14 mouse cellular contexts compared by ENCODE assay signal in genomic region chr4:65821070-65821469, GRCm38 (mm10).
"Had no signal": no experiment of that assay in that cellular context is flagged by ENCODE, and none has a peak within 500 bp of the region (broad histone marks: within the 10 kb centered on the region; RNA-seq: fewer than 3 reads in every experiment).

No protein-coding gene starts in this region.

- DNase-seq: kidney, adult 9 months; kidney, postnatal 36 days; layer of hippocampus, adult 9-11 months; layer of hippocampus, postnatal 36 days; left cerebral cortex, postnatal 4 days; lung, postnatal 14 days; right cerebral cortex, adult 18-20 months; right cerebral cortex, postnatal 25 days; thymus, postnatal 36 days had no signal

- ATAC-seq: liver, embryonic 12.5 days had no signal

- H3K4me1 ChIP-seq: limb, embryonic 15.5 days; liver, embryonic 12.5 days; lung, embryonic 15.5 days had no signal

- H3K4me3 ChIP-seq: limb, embryonic 15.5 days; liver, embryonic 12.5 days; lung, embryonic 15.5 days; neural tube, embryonic 13.5 days had no signal

- H3K4me2 ChIP-seq: limb, embryonic 15.5 days; liver, embryonic 12.5 days; lung, embryonic 15.5 days; neural tube, embryonic 13.5 days had no signal

- H3K9me3 ChIP-seq: limb, embryonic 15.5 days; liver, embryonic 12.5 days; lung, embryonic 15.5 days; neural tube, embryonic 13.5 days had no signal

- H3K27me3 ChIP-seq: limb, embryonic 15.5 days; liver, embryonic 12.5 days; lung, embryonic 15.5 days; neural tube, embryonic 13.5 days had no signal

- H3K36me3 ChIP-seq: limb, embryonic 15.5 days; liver, embryonic 12.5 days; lung, embryonic 15.5 days; neural tube, embryonic 13.5 days had no signal

- H3K27ac ChIP-seq: kidney, postnatal 0 days; limb, embryonic 15.5 days; liver, embryonic 12.5 days; lung, embryonic 15.5 days; neural tube, embryonic 13.5 days had no signal

- H3K9ac ChIP-seq: limb, embryonic 15.5 days; liver, embryonic 12.5 days; lung, embryonic 15.5 days; neural tube, embryonic 13.5 days had no signal
